Mouse (Mus musculus) left cerebral cortex, postnatal 14 days (tissue): ENCODE measurements at regions not wholly inside any gene's neighbourhood (a gene's known extent, or its start where the extent isn't known, plus 50 kb on each side); places are given as distances from the start of the nearest gene placed in this dataset.

ENCODE experiments used
- DNase-seq, 2 experiments: peaks; one replicate each; pipeline ENCODE4 v3.0.0; 2021 to 2022; ENCODE audit warnings: low spot score in 2 of 2, mixed read lengths in 1 of 2
- intact Hi-C: fragments of 180-260 bp; cut with DNase I; formaldehyde crosslinking; loops from one replicate; pipeline ENCODE4 v1.15.1; 2025

GRCm38 (mm10) chr13:39250096-39250495, 289.4 kb upstream of the Slc35b3 start:
- no peak for DNase-seq
- intact Hi-C loops: no loop called here

GRCm38 (mm10) chr13:39226829-39227228, 266.2 kb upstream of the Slc35b3 start:
- DNase-seq: no peak

DNA sequence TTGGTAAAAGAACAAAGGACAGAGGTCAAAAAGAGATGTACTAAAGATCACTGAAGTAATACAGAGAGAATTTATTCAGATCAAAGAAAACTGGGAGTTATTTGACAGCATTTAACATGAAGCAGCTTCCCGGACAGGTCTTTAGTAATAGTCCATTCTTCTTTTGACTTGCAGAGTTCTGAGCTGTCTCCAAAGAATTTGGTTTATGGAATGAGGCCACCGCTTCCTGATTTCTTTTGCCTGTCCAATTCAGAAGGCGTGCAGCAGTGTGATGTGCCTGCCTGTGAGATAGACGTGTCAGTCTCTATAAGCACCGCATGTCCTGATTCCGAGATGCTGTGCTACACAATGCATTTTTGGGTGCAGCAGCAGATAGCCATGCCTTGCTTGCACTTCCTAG, 265.0 kb upstream of the Slc35b3 start:
- intact Hi-C loops: no loop called here
- DNase-seq: no peak

More at GRCm38 (mm10) chr13:39226829-39227228, 266.2 kb upstream of the Slc35b3 start:
- intact Hi-C loops: no loop called here

DNA sequence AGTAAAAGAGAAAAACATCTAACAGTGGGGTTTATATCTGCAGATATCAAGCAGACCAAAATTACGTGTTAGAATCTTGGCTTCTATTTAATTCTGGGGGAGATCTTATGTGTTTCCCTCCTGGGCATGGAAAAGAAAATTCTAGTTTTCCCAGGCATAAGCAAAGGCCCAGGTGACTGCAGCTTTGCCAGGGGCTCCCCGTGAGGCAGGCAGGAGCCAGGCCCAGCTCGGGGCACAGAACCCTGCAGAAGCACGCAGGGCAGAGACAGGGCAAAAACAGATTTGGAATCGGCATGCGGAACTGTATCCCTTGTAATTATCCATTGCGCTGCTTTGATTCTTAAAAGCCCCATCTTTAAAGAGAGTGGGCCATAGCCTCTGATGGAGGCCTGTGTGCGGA, 250.4 kb upstream of the Slc35b3 start:
- intact Hi-C loops: no loop called here
- no peak for DNase-seq

GRCm38 (mm10) chr13:39183715-39184179, 223.1 kb upstream of the Slc35b3 start:
- peak; percentile 31 to 40 for DNase-seq
- intact Hi-C loops: loop anchor here (2.0 to 10.0 kb wide), 3 partner anchors 189 to 1565 kb away; no protein-coding TSS in a partner anchor

DNA sequence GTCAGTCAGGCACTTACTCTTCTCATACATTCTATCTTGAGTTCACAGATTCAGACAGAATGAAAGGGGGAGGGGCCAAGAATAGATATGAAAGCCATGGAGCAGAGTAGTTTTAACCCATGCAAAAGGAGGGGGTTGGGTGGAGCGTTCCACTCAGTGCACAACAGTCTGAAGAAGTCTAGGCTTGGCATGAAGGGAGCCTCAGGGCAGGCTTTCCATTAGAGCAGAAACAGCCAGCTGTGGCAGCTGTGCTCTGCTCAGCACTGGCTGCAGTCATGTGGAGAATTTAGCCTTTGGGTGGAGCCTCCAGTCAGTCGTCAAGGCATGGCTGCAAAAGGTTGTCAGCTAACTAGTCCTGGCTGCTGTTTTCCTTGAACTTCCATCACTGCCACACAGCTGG, 201.3 kb upstream of the Slc35b3 start:
- DNase-seq: no peak
- intact Hi-C loops: no loop called here

DNA sequence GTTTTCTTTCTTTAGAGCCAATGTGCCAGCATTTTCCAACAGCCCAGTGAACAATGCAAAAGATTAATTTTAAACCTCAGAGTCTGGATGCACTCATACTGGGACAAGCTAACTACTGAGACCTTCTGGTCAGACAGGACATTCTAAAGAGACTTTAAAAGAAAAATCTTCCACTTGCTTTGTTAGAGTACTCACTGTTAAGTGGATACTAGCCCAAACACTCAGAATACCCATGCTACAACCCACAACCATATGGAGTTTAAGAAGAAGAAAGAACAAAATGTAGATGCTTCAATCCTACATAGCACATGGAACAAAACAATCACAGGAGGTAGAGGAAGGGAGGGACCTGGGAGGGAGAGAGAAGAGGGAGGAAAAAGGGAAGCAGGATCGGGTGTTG, 167.3 kb upstream of the Slc35b3 start:
- peak in 1 of 2 experiments; percentile 8 for DNase-seq
- intact Hi-C loops: no loop called here

DNA sequence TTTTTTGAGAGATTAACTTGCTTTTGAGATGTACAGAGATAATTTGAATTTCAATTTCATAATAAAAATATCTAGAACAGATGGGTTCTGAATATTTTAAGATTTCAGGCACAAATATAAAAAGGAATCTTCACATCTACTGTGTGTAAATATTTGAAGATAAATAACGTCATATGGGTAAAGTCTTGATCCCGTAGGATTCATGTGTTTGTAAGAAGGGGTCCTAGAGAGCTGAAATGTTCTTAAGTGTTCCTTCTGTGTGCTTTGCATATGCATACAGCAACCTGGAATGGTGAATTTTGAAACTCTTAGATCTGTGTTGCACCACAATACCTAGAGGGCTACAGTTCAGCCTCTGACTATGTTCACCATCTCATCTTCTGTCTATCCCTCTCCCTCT, 131.4 kb upstream of the Slc35b3 start:
- no peak for DNase-seq
- intact Hi-C loops: no loop called here

DNA sequence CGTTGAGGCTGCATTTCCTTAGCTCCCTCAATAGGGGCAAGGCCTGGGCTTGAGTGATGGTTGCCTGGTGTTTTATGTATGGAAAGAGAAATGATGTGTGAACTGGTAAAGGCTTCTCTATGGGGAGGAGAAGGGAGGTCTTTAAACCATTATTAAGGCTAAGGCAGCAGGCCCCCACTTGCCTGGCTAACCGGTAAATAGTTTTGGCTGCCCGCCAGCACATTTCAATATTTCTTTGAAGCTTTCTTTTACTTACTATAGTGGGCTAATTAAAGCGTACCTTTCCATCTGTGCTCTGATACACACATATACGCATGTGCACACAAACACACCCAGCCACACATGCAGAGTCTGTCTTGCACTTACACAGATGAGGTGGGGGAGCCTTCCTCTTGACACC, 123.9 kb upstream of the Slc35b3 start:
- DNase-seq: no peak

DNA sequence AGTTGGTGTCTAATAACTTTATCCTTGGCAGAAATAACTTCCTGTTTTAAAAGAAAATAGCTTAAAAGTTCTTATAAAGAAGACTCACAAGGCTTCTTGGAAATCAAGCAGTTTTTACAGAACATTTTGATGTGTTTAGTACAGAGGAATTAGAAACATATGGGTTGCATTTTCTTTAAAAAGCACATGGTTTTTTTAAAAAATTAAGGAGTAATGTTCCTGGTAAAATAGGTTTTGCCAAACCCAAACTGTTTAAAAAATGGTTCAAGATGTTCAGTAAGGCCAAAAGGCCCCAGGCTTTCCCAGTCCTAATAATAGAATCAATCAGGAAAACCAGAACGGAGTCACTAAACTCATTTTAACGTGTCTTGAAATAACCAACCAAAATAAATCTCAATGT, 113.5 kb upstream of the Slc35b3 start:
- DNase-seq: no peak
- intact Hi-C loops: no loop called here

More for the DNA sequence above, 123.9 kb upstream of the Slc35b3 start:
- intact Hi-C loops: no loop called here

- intact Hi-C loops: no loop called here
- no peak for DNase-seq
Measured at GRCm38 (mm10) chr13:39032263-39032662, 71.6 kb upstream of the Slc35b3 start.

DNA sequence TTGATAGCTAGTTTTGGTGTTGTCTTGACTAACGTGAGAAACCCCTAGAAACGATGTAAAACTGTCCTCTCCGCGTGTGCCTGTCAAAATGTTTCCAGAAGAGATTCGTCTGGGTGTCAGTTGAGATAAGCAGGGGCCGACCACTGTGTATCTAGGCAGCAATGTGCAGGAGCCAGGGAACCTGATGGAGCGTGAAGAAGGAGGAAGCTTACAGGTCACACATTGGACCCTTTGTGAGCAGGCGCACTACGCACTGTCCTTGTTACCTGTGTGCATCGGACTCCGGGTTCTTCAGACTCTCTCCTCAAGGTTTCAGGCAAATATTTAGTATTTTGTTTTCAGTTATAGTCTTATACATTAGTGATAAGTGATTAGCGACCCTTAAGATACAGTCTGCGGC, 59.5 kb upstream of the Slc35b3 start:
- intact Hi-C loops: no loop called here
- DNase-seq: no peak

GRCm38 (mm10) chr13:39011696-39012095, 51.0 kb upstream of the Slc35b3 start:
- intact Hi-C loops: loop anchor here (10.0 kb wide), 1 partner anchor 157 kb away; no protein-coding TSS in a partner anchor
- peak; percentile 70 to 77 for DNase-seq
